Mouse (Mus musculus) midbrain, embryonic 15.5 days (tissue): ENCODE data around the gene Ccdc113. TPM values are rescaled to one million over a fixed set of nuclear protein-coding genes. Genes with fewer than 3 reads are reported as not detected.

Experiments
- ATAC-seq: fragments of 200-750 bp; cut with Nextera tagmentation; replicated peaks from 2 replicates; pipeline ENCODE4 v1.8.0; 2017; ENCODE audit warnings: moderate TSS enrichment
- H3K27ac ChIP-seq: fragments of 300-500 bp; sonication (generic); 2 replicates; pipeline ENCODE4 v1.5.1; 2015; ENCODE audit warnings: mild to moderate bottlenecking, inconsistent platforms
- H3K27me3 ChIP-seq: fragments of 300-500 bp; sonication (generic); replicated peaks from 2 replicates; pipeline ENCODE4 v1.6.1; 2015; ENCODE audit warnings: inconsistent platforms
- H3K36me3 ChIP-seq: fragments of 300-500 bp; sonication (generic); replicated peaks from 2 replicates; pipeline ENCODE4 v1.6.1; 2015; ENCODE audit warnings: inconsistent platforms
- H3K4me1 ChIP-seq: fragments of 300-500 bp; sonication (generic); 2 replicates; pipeline ENCODE4 v1.6.1; 2015; ENCODE audit warnings: inconsistent platforms
- H3K4me2 ChIP-seq: fragments of 300-500 bp; sonication (generic); 2 replicates; pipeline ENCODE4 v1.6.1; 2015; ENCODE audit warnings: inconsistent platforms, mild to moderate bottlenecking, moderate library complexity
- H3K4me3 ChIP-seq: fragments of 300-500 bp; sonication (generic); 2 replicates; pipeline ENCODE4 v1.5.1; 2015; ENCODE audit warnings: mild to moderate bottlenecking, inconsistent platforms
- H3K9ac ChIP-seq: fragments of 300-500 bp; sonication (generic); 2 replicates; pipeline ENCODE4 v1.6.1; 2015; ENCODE audit warnings: mild to moderate bottlenecking, inconsistent platforms
- H3K9me3 ChIP-seq: fragments of 300-500 bp; sonication (generic); 2 replicates; pipeline ENCODE4 v1.6.1; 2016; ENCODE audit warnings: inconsistent platforms
- WGBS: fragments of 180-500 bp; shearing (Covaris S2); methylation state at CpG from one replicate; pipeline ENCODE4 v1.1.7; 2015; ENCODE audit warnings: mixed read lengths; 5-methylcytosine and 5-hydroxymethylcytosine counted together
- polyA plus RNA-seq: library from polyadenylated mRNA; unstranded; fragments of >200 nt; fragmentation: Nextera tagmentation; extraction: Ambion mirVana; gene quantifications from 2 replicates; pipeline ENCODE4 v1.2.1, GENCODE M21; 2015

Ccdc113 gene
- polyA plus RNA-seq, 1 experiment from 2014 or later = 1.2 TPM

GRCm38 (mm10) chr8:95504835-95505234 lies 29.1 kb upstream of the Ccdc113 start:
- no peak for ATAC-seq
- H3K4me2 ChIP-seq = no peak overlapping the region
- H3K9me3 ChIP-seq = no peaks in the 10 kb centered on the region
- no peaks in the 10 kb centered on the region for H3K4me1 ChIP-seq
- H3K4me3 ChIP-seq = no peak overlapping the region
- no peaks in the 10 kb centered on the region for H3K27me3 ChIP-seq
- no peak overlapping the region for H3K27ac ChIP-seq
- no peaks in the 10 kb centered on the region for H3K36me3 ChIP-seq
- 59% methylated on average over 5 of the region's 5 CpGs for WGBS
- H3K9ac ChIP-seq = no peak overlapping the region

GRCm38 (mm10) chr8:95505606-95506005 lies 28.3 kb upstream of the Ccdc113 start:
- Histone ChIP-seq H3K27ac (no peak overlapping the region), H3K4me3 (no peak overlapping the region), H3K36me3 (no peaks in the 10 kb centered on the region), H3K4me1 (no peaks in the 10 kb centered on the region), H3K4me2 (no peak overlapping the region), H3K27me3 (no peaks in the 10 kb centered on the region), H3K9ac (no peak overlapping the region), H3K9me3 (no peaks in the 10 kb centered on the region)
- WGBS = 67% methylated on average over 3 of the region's 3 CpGs
- ATAC-seq = no peak

GRCm38 (mm10) chr8:95506245-95506644 lies 27.6 kb upstream of the Ccdc113 start:
- Histone ChIP-seq H3K4me1 (no peaks in the 10 kb centered on the region), H3K4me3 (no peak overlapping the region), H3K4me2 (no peak overlapping the region), H3K27me3 (no peaks in the 10 kb centered on the region), H3K27ac (no peak overlapping the region), H3K36me3 (no peaks in the 10 kb centered on the region), H3K9me3 (no peaks in the 10 kb centered on the region), H3K9ac (no peak overlapping the region)
- no peak for ATAC-seq
- 80% methylated on average over 5 of the region's 5 CpGs for WGBS

- 47% methylated on average over 4 of the region's 4 CpGs for WGBS
- Histone ChIP-seq H3K9ac (no peak overlapping the region), H3K4me2 (no peak overlapping the region), H3K27ac (no peak overlapping the region), H3K9me3 (no peaks in the 10 kb centered on the region), H3K4me1 (no peaks in the 10 kb centered on the region), H3K27me3 (no peaks in the 10 kb centered on the region), H3K36me3 (no peaks in the 10 kb centered on the region), H3K4me3 (no peak overlapping the region)
- no peak for ATAC-seq
Observed at GRCm38 (mm10) chr8:95512257-95512656, 21.6 kb upstream of the Ccdc113 start.

- no peak overlapping the region for H3K27ac ChIP-seq
- H3K4me2 ChIP-seq = no peak overlapping the region
- H3K9ac ChIP-seq = no peak overlapping the region
- H3K9me3 ChIP-seq = no peaks in the 10 kb centered on the region
- no peak for ATAC-seq
- no peaks in the 10 kb centered on the region for H3K27me3 ChIP-seq
- H3K4me3 ChIP-seq = no peak overlapping the region
- H3K36me3 ChIP-seq = no peaks in the 10 kb centered on the region
- WGBS = 77% methylated on average over 4 of the region's 4 CpGs
- no peaks in the 10 kb centered on the region for H3K4me1 ChIP-seq
Observed at GRCm38 (mm10) chr8:95513219-95513618, 20.7 kb upstream of the Ccdc113 start.

- H3K9ac ChIP-seq = no peak overlapping the region
- WGBS = 94% methylated on average over 6 of the region's 6 CpGs
- no peaks in the 10 kb centered on the region for H3K36me3 ChIP-seq
- H3K4me3 ChIP-seq = no peak overlapping the region
- H3K27me3 ChIP-seq = no peaks in the 10 kb centered on the region
- H3K4me1 ChIP-seq = no peaks in the 10 kb centered on the region
- no peak overlapping the region for H3K27ac ChIP-seq
- H3K4me2 ChIP-seq = no peak overlapping the region
- ATAC-seq = no peak
- no peaks in the 10 kb centered on the region for H3K9me3 ChIP-seq
Observed at GRCm38 (mm10) chr8:95516928-95517327, 17.0 kb upstream of the Ccdc113 start.

GRCm38 (mm10) chr8:95523991-95524390 lies 9.9 kb upstream of the Ccdc113 start:
- Histone ChIP-seq H3K27me3 (no peaks in the 10 kb centered on the region), H3K36me3 (no peaks in the 10 kb centered on the region), H3K4me3 (no peak overlapping the region), H3K9ac (no peak overlapping the region), H3K4me2 (no peak overlapping the region), H3K27ac (no peak overlapping the region), H3K4me1 (no peaks in the 10 kb centered on the region), H3K9me3 (no peaks in the 10 kb centered on the region)
- 90% methylated on average over 4 of the region's 4 CpGs for WGBS
- ATAC-seq = no peak

- no peaks in the 10 kb centered on the region for H3K36me3 ChIP-seq
- H3K4me3 ChIP-seq = no peak overlapping the region
- H3K9me3 ChIP-seq = no peaks in the 10 kb centered on the region
- H3K9ac ChIP-seq = no peak overlapping the region
- H3K27me3 ChIP-seq = no peaks in the 10 kb centered on the region
- no peak overlapping the region for H3K27ac ChIP-seq
- H3K4me1 ChIP-seq = no peaks in the 10 kb centered on the region
- WGBS = 72% methylated on average over 10 of the region's 10 CpGs
- no peak overlapping the region for H3K4me2 ChIP-seq
- no peak for ATAC-seq
Observed at GRCm38 (mm10) chr8:95528194-95528593, 5.7 kb upstream of the Ccdc113 start.

GRCm38 (mm10) chr8:95528750-95529310 lies 5.1 kb upstream of the Ccdc113 start:
- no peak for ATAC-seq
- Histone ChIP-seq H3K4me2 (no peak overlapping the region), H3K9ac (no peak overlapping the region), H3K27me3 (no peaks in the 10 kb centered on the region), H3K4me3 (no peak overlapping the region), H3K36me3 (no peaks in the 10 kb centered on the region), H3K4me1 (no peaks in the 10 kb centered on the region), H3K27ac (no peak overlapping the region), H3K9me3 (no peaks in the 10 kb centered on the region)
- 68% methylated on average over 9 of the region's 9 CpGs for WGBS

GRCm38 (mm10) chr8:95532206-95532605 lies 1.7 kb upstream of the Ccdc113 start:
- H3K4me3 ChIP-seq = no peak overlapping the region
- H3K27me3 ChIP-seq = no peaks in the 10 kb centered on the region
- 64% methylated on average over 4 of the region's 4 CpGs for WGBS

GRCm38 (mm10) chr8:95539487-95539886 lies 5.6 kb downstream of the Ccdc113 start:
- no peak for ATAC-seq
- 78% methylated on average over 5 of the region's 5 CpGs for WGBS
- no peak overlapping the region for H3K9ac ChIP-seq

More at GRCm38 (mm10) chr8:95532206-95532605, 1.7 kb upstream of the Ccdc113 start:
- H3K9ac ChIP-seq = no peak overlapping the region
- no peaks in the 10 kb centered on the region for H3K4me1 ChIP-seq
- no peaks in the 10 kb centered on the region for H3K36me3 ChIP-seq
- no peak overlapping the region for H3K4me2 ChIP-seq
- ATAC-seq = no peak
- H3K9me3 ChIP-seq = no peaks in the 10 kb centered on the region
- no peak overlapping the region for H3K27ac ChIP-seq

GRCm38 (mm10) chr8:95542191-95542590 lies 8.3 kb downstream of the Ccdc113 start:
- Histone ChIP-seq H3K36me3 (no peaks in the 10 kb centered on the region), H3K4me3 (no peak overlapping the region), H3K4me1 (no peaks in the 10 kb centered on the region), H3K27me3 (no peaks in the 10 kb centered on the region), H3K27ac (no peak overlapping the region), H3K9me3 (no peaks in the 10 kb centered on the region), H3K9ac (no peak overlapping the region), H3K4me2 (no peak overlapping the region)
- WGBS = 91% methylated on average over 6 of the region's 6 CpGs
- ATAC-seq = no peak

More at GRCm38 (mm10) chr8:95539487-95539886, 5.6 kb downstream of the Ccdc113 start:
- no peak overlapping the region for H3K4me3 ChIP-seq
- no peaks in the 10 kb centered on the region for H3K9me3 ChIP-seq
- H3K27ac ChIP-seq = no peak overlapping the region
- H3K4me1 ChIP-seq = no peaks in the 10 kb centered on the region
- H3K27me3 ChIP-seq = no peaks in the 10 kb centered on the region
- H3K36me3 ChIP-seq = no peaks in the 10 kb centered on the region
- no peak overlapping the region for H3K4me2 ChIP-seq

- H3K9me3 ChIP-seq = no peaks in the 10 kb centered on the region
- no peak overlapping the region for H3K9ac ChIP-seq
- no peaks in the 10 kb centered on the region for H3K36me3 ChIP-seq
- no peak overlapping the region for H3K4me2 ChIP-seq
- no peaks in the 10 kb centered on the region for H3K27me3 ChIP-seq
- 83% methylated on average over 3 of the region's 3 CpGs for WGBS
- H3K4me1 ChIP-seq = no peaks in the 10 kb centered on the region
- no peak for ATAC-seq
- no peak overlapping the region for H3K4me3 ChIP-seq
- no peak overlapping the region for H3K27ac ChIP-seq
Observed at GRCm38 (mm10) chr8:95543065-95543464, 9.2 kb downstream of the Ccdc113 start.
